21 mouse cellular contexts compared by ENCODE assay signal in genomic region chr8:109217326-109217725, GRCm38 (mm10).
DNase-seq lines count a peak whose midpoint lies in the region; ATAC-seq lines count a peak whose summit lies in the region.
"Had no signal": no experiment of that assay in that cellular context is flagged by ENCODE, and none has a peak within 500 bp of the region (broad histone marks: within the 10 kb centered on the region; RNA-seq: fewer than 3 reads in every experiment).

No protein-coding gene starts in this region.

- H3K4me2 ChIP-seq in kidney, embryonic 15.5 days = no peak overlapping the region
- no peak overlapping the region for H3K4me2 ChIP-seq in midbrain, embryonic 11.5 days
- H3K4me2 ChIP-seq: heart, embryonic 13.5 days; hindbrain, embryonic 13.5 days; liver, embryonic 13.5 days; midbrain, embryonic 13.5 days had no signal

- H3K36me3 ChIP-seq in kidney, embryonic 15.5 days = no peaks in the 10 kb centered on the region
- H3K36me3 ChIP-seq in midbrain, embryonic 11.5 days (ENCODE audit: control insufficient read depth, insufficient read depth, low read length) = no peaks in the 10 kb centered on the region
- no peaks in the 10 kb centered on the region for H3K36me3 ChIP-seq in midbrain, embryonic 10.5 days
- H3K36me3 ChIP-seq: forebrain, embryonic 10.5 days; heart, embryonic 13.5 days; hindbrain, embryonic 13.5 days; liver, embryonic 13.5 days; midbrain, embryonic 13.5 days had no signal

- no peak overlapping the region for H3K9ac ChIP-seq in kidney, embryonic 15.5 days
- H3K9ac ChIP-seq in midbrain, embryonic 11.5 days (ENCODE audit: low read length) = no peak overlapping the region
- H3K9ac ChIP-seq: heart, embryonic 13.5 days; hindbrain, embryonic 13.5 days; liver, embryonic 13.5 days; midbrain, embryonic 13.5 days had no signal

- no peak overlapping the region for H3K4me3 ChIP-seq in kidney, embryonic 15.5 days (replicated peaks)
- no peak overlapping the region for H3K4me3 ChIP-seq in midbrain, embryonic 11.5 days (ENCODE audit: low read depth, low read length)
- H3K4me3 ChIP-seq in midbrain, embryonic 10.5 days = no peak overlapping the region
- H3K4me3 ChIP-seq: forebrain, embryonic 10.5 days; heart, adult 2 months; heart, embryonic 13.5 days; hindbrain, embryonic 13.5 days; liver, embryonic 13.5 days; midbrain, embryonic 13.5 days had no signal

- 93% methylated on average over 19 of the region's 19 CpGs for WGBS in kidney, embryonic 15.5 days
- WGBS in midbrain, embryonic 11.5 days = 92% methylated on average over 19 of the region's 19 CpGs
- WGBS in midbrain, embryonic 10.5 days = 93% methylated on average over 19 of the region's 19 CpGs

- no peaks in the 10 kb centered on the region for H3K4me1 ChIP-seq in kidney, embryonic 15.5 days
- H3K4me1 ChIP-seq in midbrain, embryonic 11.5 days (ENCODE audit: control insufficient read depth, insufficient read depth, low read length) = no peaks in the 10 kb centered on the region
- peaks cover 7% of the 10 kb centered on the region; the same call in 1 of the 2 replicates for H3K4me1 ChIP-seq in midbrain, embryonic 10.5 days
- H3K4me1 ChIP-seq: heart, embryonic 13.5 days; liver, embryonic 13.5 days had no signal

- no peak overlapping the region for H3K27ac ChIP-seq in kidney, embryonic 15.5 days
- no peak overlapping the region for H3K27ac ChIP-seq in midbrain, embryonic 11.5 days (ENCODE audit: low read depth, low read length)
- H3K27ac ChIP-seq in midbrain, embryonic 10.5 days (replicated peaks) = no peak overlapping the region
- H3K27ac ChIP-seq: forebrain, embryonic 10.5 days; heart, adult 2 months; heart, embryonic 13.5 days; hindbrain, embryonic 13.5 days; liver, embryonic 13.5 days; midbrain, embryonic 13.5 days; stomach, postnatal 0 days had no signal

- no peaks in the 10 kb centered on the region for H3K27me3 ChIP-seq in kidney, embryonic 15.5 days
- no peaks in the 10 kb centered on the region for H3K27me3 ChIP-seq in midbrain, embryonic 11.5 days (ENCODE audit: control insufficient read depth, insufficient read depth, low read length)
- no peaks in the 10 kb centered on the region for H3K27me3 ChIP-seq in midbrain, embryonic 10.5 days (ENCODE audit: low read depth, poor library complexity, severe bottlenecking)
- H3K27me3 ChIP-seq: heart, embryonic 13.5 days; hindbrain, embryonic 13.5 days; liver, embryonic 13.5 days; midbrain, embryonic 13.5 days had no signal

- DNase-seq in kidney, adult 11 months = peak; percentile 4
- DNase-seq in midbrain, embryonic 11.5 days (ENCODE audit: low spot score, missing footprints) = peak; percentile 49
- no peak for DNase-seq in midbrain, embryonic 10.5 days (ENCODE audit: low spot score)
- DNase-seq in adrenal gland, adult 8-10 months = peak; percentile 24
- DNase-seq in testis, postnatal 14 days (ENCODE audit: low spot score) = peak; percentile 13
- DNase-seq: cerebellum, adult 18-20 months; cerebellum, postnatal 14 days; gastrocnemius, postnatal 25 days; heart, adult 2 months; heart, postnatal 14 days; liver, embryonic 13.5 days; lung, adult 2 months; lung, postnatal 14 days had no signal

- H3K9me3 ChIP-seq in kidney, embryonic 15.5 days (replicated peaks) = no peaks in the 10 kb centered on the region
- H3K9me3 ChIP-seq in midbrain, embryonic 11.5 days (ENCODE audit: control insufficient read depth, low read length) = no peaks in the 10 kb centered on the region
- H3K9me3 ChIP-seq in midbrain, embryonic 10.5 days (replicated peaks) = no peaks in the 10 kb centered on the region
- H3K9me3 ChIP-seq: forebrain, embryonic 10.5 days; heart, embryonic 13.5 days; hindbrain, embryonic 13.5 days; liver, embryonic 13.5 days; midbrain, embryonic 13.5 days had no signal

- no peak for ATAC-seq in kidney, embryonic 15.5 days (replicated peaks; ENCODE audit: low FRiP score)
- no peak for ATAC-seq in midbrain, embryonic 11.5 days (ENCODE audit: low FRiP score)
- ATAC-seq in monocyte, adult 5-6 weeks (replicated peaks; ENCODE audit: insufficient number of reproducible peaks, low FRiP score, low TSS enrichment, poor library complexity, severe bottlenecking) = no peak
- ATAC-seq: forebrain, embryonic 16.5 days; midbrain, embryonic 13.5 days had no signal
